Mouse (Mus musculus) liver, embryonic 16.5 days (tissue): ENCODE results near the gene Flot1. TPM values are rescaled to one million over a fixed set of nuclear protein-coding genes. Genes with fewer than 3 reads are reported as not detected.

Source experiments
- ATAC-seq: fragments of 200-750 bp; cut with Nextera tagmentation; 2 replicates; pipeline ENCODE4 v1.8.0; 2017; ENCODE audit warnings: low read depth, mild to moderate bottlenecking, moderate number of reproducible peaks, moderate library complexity
- H3K27ac ChIP-seq: fragments of 300-500 bp; sonication (generic); 2 replicates; pipeline ENCODE4 v1.5.1; 2014; ENCODE audit warnings: mild to moderate bottlenecking, low read length
- H3K27me3 ChIP-seq: fragments of 300-500 bp; sonication (generic); 2 replicates; pipeline ENCODE4 v1.6.1; 2014; ENCODE audit warnings: low read depth, low read length, mixed read lengths; ENCODE audit not compliant: control insufficient read depth, insufficient read depth
- H3K36me3 ChIP-seq: fragments of 300-500 bp; sonication (generic); 2 replicates; pipeline ENCODE4 v1.6.1; 2014; ENCODE audit warnings: mild to moderate bottlenecking; ENCODE audit not compliant: control insufficient read depth, insufficient read depth
- H3K4me1 ChIP-seq: fragments of 300-500 bp; sonication (generic); 2 replicates; pipeline ENCODE4 v1.6.1; 2014; ENCODE audit warnings: low read depth, low read length, mixed read lengths; ENCODE audit not compliant: control insufficient read depth
- H3K4me2 ChIP-seq: fragments of 300-500 bp; sonication (generic); 2 replicates; pipeline ENCODE4 v1.6.1; 2014; ENCODE audit warnings: low read depth, low read length, mixed read lengths
- H3K4me3 ChIP-seq: fragments of 300-500 bp; sonication (generic); 2 replicates; pipeline ENCODE4 v1.5.1; 2014; ENCODE audit warnings: low read depth, mild to moderate bottlenecking, low read length
- H3K9ac ChIP-seq: fragments of 300-500 bp; sonication (generic); 2 replicates; pipeline ENCODE4 v1.6.1; 2014; ENCODE audit warnings: low read depth, low read length
- H3K9me3 ChIP-seq: fragments of 300-500 bp; sonication (generic); replicated peaks from 2 replicates; pipeline ENCODE4 v1.6.1; 2016; ENCODE audit warnings: low read length; ENCODE audit not compliant: control insufficient read depth
- WGBS: fragments of 180-500 bp; shearing (Covaris S2); extraction: QIAGEN DNeasy Blood & Tissue Kit; methylation state at CpG from one replicate; pipeline ENCODE4 v1.1.7; 2014; ENCODE audit not compliant: insufficient replicate concordance; 5-methylcytosine and 5-hydroxymethylcytosine counted together
- polyA plus RNA-seq: library from polyadenylated mRNA; unstranded; fragments of >200 nt; fragmentation: Nextera tagmentation; extraction: Ambion mirVana; gene quantifications from 2 replicates; pipeline ENCODE4 v1.2.1, GENCODE M21; 2015

Gene Flot1
- polyA plus RNA-seq, 1 experiment from 2014 or later: 32.7 TPM

DNA sequence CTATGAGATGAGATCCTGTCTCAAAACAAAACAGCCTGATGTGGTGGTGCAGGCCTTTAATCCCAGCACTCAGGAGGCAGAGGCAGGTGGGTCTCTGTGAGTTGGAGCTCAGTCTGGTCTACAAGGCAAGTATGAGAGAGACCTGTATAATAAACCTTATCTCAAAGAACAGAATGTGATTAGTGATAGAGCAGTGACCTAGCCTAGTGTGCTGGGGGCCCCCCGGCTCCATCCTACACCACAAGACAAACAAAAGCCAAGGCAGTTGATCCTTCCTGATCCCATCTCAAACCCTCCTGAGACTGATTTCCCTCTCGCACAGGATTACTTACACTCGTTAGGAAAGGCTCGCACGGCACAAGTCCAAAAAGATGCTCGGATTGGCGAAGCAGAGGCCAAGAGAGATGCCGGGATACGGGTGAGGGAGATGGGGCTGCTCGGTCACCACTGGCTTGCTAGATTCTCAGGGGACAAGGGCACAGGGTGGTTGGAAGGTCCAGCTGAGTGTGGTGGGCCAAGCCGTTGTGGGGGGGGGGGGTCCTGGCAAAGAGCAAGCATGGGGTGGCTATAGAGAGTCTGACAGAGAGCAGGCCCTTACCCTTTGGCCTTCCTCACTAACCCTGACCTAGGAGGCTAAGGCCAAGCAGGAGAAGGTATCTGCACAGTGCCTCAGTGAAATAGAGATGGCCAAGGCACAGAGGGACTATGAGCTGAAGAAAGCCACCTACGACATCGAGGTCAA is 2.2 kb downstream of the Flot1 start:
- no peaks in the 10 kb centered on the region for H3K9me3 ChIP-seq
- peak overlapping the region; percentile 96 for H3K4me2 ChIP-seq
- peaks cover 51% of the 10 kb centered on the region for H3K4me1 ChIP-seq
- no peaks in the 10 kb centered on the region for H3K27me3 ChIP-seq
- H3K4me3 ChIP-seq: no peak overlapping the region
- H3K36me3 ChIP-seq: peaks cover 12% of the 10 kb centered on the region
- peak overlapping the region; percentile 27; the same call in 1 of the 2 replicates for H3K9ac ChIP-seq
- peak overlapping the region; percentile 96 for H3K27ac ChIP-seq
- no peak for ATAC-seq
- 71% methylated on average over 13 of the region's 13 CpGs for WGBS

DNA sequence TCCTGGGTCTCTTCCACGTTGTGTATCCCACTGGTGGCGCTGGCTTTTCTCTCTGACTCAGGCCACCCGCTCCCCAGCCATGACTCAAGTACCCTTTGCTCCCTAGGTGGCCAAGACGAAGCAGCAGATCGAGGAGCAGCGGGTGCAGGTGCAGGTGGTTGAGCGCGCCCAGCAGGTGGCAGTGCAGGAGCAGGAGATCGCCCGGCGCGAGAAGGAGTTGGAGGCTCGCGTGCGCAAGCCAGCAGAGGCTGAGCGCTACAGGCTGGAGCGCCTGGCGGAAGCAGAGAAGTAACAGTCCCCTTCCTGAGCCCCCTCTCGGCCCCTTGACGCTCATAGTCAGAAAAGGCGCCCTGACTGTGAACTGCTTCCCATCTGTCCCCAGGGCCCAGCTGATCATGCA is 6.7 kb downstream of the Flot1 start:
- H3K9me3 ChIP-seq: no peaks in the 10 kb centered on the region
- H3K9ac ChIP-seq: peak overlapping the region; percentile 17; the same call in 1 of the 2 replicates
- peaks cover 31% of the 10 kb centered on the region for H3K4me1 ChIP-seq
- no peak overlapping the region for H3K4me3 ChIP-seq
- H3K27ac ChIP-seq: no peak overlapping the region
- peak overlapping the region; percentile 28; the same call in 1 of the 2 replicates for H3K4me2 ChIP-seq
- H3K36me3 ChIP-seq: peaks cover 34% of the 10 kb centered on the region
- ATAC-seq: peak; percentile 75
- WGBS: 3% methylated on average over 21 of the region's 21 CpGs
- no peaks in the 10 kb centered on the region for H3K27me3 ChIP-seq

DNA sequence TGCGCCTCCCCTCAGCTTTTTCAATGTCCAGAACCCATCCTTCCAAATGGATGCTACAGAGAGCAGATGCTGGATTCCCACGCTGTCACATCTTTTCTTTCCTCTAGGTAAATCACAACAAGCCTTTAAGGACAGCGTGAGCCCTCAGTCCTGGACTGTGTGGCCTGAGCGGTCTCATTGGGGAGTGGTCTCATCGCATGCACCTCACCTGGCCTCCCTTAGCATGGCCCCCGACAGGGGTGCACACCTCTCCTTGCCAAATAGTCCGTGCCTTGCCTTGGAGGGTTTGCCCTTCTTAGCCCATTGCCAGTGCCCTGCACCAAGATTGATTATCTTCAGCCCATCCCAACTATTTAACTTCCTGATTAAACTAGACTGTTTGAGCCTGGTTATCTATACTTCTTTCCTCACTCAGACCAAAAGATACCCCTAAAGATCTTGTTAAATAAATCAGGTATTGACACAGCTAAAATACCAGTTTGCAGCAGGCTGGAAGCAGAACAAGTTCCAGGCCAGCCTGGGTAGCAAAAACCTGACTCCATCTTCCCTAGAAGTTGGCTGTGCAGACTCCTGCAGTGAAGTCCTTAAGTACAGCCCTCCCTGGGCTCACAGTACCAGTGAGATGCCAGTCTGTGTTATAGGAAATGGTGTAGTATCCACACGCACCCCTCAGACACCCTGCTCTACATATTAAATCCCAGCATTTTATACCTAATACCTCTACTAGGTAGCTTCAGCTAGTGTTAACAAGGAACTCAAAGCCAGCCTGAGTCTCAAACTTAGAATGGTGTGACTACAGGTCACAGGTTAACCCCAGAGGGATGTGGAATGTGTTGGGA is 9.6 kb downstream of the Flot1 start:
- ATAC-seq: no peak
- Histone ChIP-seq H3K4me2 (no peak overlapping the region), H3K4me3 (no peak overlapping the region), H3K9ac (no peak overlapping the region), H3K27ac (no peak overlapping the region; the same call in 1 of the 2 replicates), H3K36me3 (peaks cover 49% of the 10 kb centered on the region), H3K9me3 (no peaks in the 10 kb centered on the region), H3K4me1 (peaks cover 44% of the 10 kb centered on the region), H3K27me3 (no peaks in the 10 kb centered on the region)
- WGBS: 66% methylated on average over 8 of the region's 8 CpGs

DNA sequence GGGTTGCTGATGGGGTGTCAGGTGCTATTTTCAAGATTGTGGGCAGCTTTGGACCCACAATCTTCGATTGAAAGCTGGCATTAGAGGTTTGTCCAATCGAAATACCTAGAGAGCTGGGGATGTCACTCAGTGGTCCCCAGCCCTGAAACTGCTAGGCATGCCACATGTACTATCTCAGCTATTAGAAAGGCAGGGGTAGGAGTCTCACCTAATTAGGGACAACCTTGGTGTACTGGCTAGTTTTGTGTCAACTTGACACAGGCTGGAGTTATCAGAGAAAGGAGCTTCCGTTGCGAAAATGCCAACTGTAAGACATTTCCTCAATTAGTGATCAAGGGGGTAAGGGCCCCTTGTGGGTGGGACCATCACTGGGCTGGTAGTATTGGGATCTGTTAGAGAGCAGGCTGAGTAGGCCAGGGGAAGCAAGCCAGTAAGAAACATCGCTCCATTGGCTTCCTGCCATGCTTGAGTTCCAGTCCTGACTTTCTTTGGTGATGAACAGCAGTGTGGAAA is 10.3 kb downstream of the Flot1 start:
- H3K27me3 ChIP-seq: no peaks in the 10 kb centered on the region
- H3K4me1 ChIP-seq: peaks cover 44% of the 10 kb centered on the region
- H3K36me3 ChIP-seq: peaks cover 43% of the 10 kb centered on the region
- no peak overlapping the region for H3K4me3 ChIP-seq
- no peak for ATAC-seq
- 15% methylated on average over 5 of the region's 5 CpGs for WGBS
- H3K4me2 ChIP-seq: no peak overlapping the region
- H3K9me3 ChIP-seq: no peaks in the 10 kb centered on the region
- no peak overlapping the region for H3K9ac ChIP-seq
- H3K27ac ChIP-seq: no peak overlapping the region; the same call in 1 of the 2 replicates

DNA sequence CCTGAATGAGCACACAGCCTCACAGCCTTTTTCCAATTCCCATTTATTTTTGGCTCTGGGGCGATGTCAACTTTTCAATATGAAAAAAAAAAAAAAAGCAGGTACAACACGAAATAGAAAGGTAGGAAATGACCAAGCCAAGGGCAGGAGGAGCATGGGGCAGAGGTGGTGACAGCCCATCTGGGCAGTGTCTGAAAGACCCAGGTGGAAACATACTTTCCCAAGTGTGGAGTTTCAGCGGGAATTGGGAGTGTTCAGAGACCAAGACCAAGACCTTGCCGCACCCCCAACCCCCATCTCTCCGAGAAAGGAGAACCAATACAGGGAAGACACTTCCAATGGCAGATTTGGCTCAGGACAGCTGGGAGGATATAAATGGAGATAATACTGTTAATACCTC is 10.9 kb downstream of the Flot1 start:
- no peak overlapping the region for H3K4me3 ChIP-seq
- H3K4me2 ChIP-seq: no peak overlapping the region
- H3K27me3 ChIP-seq: no peaks in the 10 kb centered on the region
- peaks cover 43% of the 10 kb centered on the region for H3K36me3 ChIP-seq
- ATAC-seq: no peak
- no peaks in the 10 kb centered on the region for H3K9me3 ChIP-seq
- peaks cover 48% of the 10 kb centered on the region for H3K4me1 ChIP-seq
- no peak overlapping the region for H3K9ac ChIP-seq
- WGBS: 62% methylated on average over 5 of the region's 5 CpGs
- H3K27ac ChIP-seq: peak overlapping the region; percentile 10; the same call in 1 of the 2 replicates

DNA sequence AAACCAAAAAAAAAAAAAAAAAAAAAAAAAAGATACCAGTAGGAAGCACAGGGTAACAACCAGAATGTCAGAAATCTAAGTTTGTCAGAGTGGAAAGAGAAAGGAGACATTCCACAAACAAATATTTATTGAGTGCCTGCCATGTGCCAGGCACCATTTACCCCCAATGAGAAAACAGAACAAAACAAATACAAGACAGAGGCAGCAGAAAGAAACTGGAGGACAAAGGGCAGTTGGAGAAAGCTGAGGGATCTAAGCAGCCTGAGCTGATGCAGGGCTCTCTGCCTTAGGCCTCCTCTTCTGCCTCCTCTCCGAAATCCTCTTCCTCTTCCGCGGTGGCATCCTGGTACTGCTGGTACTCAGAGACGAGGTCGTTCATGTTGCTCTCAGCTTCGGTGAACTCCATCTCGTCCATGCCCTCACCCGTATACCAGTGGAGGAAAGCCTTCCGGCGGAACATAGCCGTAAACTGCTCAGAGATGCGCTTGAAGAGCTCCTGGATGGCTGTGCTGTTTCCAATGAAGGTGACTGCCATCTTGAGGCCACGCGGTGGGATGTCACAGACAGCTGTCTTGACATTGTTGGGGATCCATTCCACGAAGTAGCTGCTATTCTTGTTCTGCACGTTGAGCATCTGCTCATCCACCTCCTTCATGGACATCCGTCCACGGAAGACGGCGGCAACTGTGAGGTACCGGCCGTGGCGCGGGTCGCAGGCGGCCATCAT is 11.8 kb downstream of the Flot1 start:
- Histone ChIP-seq H3K9ac (peak overlapping the region; percentile 28; the same call in 1 of the 2 replicates), H3K27ac (0 out of 2 replicates have a peak overlapping the region, but pooled peaks have one; percentile 13), H3K4me1 (peaks cover 51% of the 10 kb centered on the region)

DNA sequence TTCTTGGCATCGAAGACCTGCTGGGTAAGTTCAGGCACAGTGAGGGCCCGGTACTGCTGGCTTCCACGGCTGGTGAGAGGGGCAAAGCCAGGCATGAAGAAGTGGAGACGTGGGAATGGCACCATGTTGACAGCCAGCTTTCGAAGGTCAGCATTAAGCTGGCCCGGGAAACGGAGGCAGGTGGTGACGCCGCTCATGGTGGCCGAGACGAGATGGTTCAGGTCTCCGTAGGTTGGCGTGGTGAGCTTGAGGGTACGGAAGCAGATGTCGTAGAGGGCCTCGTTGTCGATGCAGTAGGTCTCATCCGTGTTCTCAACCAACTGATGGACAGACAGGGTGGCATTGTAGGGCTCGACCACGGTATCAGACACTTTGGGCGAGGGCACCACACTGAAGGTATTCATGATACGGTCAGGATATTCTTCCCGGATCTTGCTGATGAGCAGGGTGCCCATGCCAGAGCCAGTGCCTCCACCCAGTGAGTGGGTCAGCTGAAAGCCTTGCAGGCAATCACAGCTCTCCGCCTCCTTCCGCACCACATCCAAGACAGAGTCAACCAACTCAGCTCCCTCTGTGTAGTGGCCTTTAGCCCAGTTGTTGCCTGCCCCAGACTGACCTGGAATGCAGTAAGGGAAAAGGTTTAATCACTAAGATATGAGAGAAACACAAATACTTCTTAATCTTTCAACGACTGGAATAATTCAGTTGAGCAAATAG is 12.6 kb downstream of the Flot1 start:
- Histone ChIP-seq H3K4me3 (peak overlapping the region; percentile 78), H3K9me3 (no peaks in the 10 kb centered on the region), H3K9ac (peak overlapping the region; percentile 83), H3K4me2 (peak overlapping the region; percentile 91), H3K27me3 (no peaks in the 10 kb centered on the region), H3K36me3 (peaks cover 43% of the 10 kb centered on the region), H3K27ac (0 out of 2 replicates have a peak overlapping the region, but pooled peaks have one; percentile 13), H3K4me1 (peaks cover 49% of the 10 kb centered on the region)
- ATAC-seq: no peak
- 77% methylated on average over 26 of the region's 26 CpGs for WGBS

More for the DNA sequence above, 11.8 kb downstream of the Flot1 start:
- Histone ChIP-seq H3K36me3 (peaks cover 43% of the 10 kb centered on the region), H3K4me2 (peak overlapping the region; percentile 91), H3K27me3 (no peaks in the 10 kb centered on the region), H3K9me3 (no peaks in the 10 kb centered on the region), H3K4me3 (peak overlapping the region; percentile 78)
- no peak for ATAC-seq
- WGBS: 74% methylated on average over 26 of the region's 26 CpGs
